Mouse (Mus musculus): ENCODE measurements around the gene Zfp442. TPM values are rescaled to one million over a fixed set of nuclear protein-coding genes. Genes with fewer than 3 reads are reported as not detected.
A peak's percentile ranks its signal among the peaks of the same experiment; 100 is the strongest.
"Not testable (repeated sequence)": the region's sequence is repeated elsewhere in the genome, so short reads cannot be mapped to it uniquely, and the experiment has no call there.

The Zfp442 gene
- 1.2 and 1.4 TPM in 2 replicates for polyA plus RNA-seq (2012; rRNA removed)

DNA sequence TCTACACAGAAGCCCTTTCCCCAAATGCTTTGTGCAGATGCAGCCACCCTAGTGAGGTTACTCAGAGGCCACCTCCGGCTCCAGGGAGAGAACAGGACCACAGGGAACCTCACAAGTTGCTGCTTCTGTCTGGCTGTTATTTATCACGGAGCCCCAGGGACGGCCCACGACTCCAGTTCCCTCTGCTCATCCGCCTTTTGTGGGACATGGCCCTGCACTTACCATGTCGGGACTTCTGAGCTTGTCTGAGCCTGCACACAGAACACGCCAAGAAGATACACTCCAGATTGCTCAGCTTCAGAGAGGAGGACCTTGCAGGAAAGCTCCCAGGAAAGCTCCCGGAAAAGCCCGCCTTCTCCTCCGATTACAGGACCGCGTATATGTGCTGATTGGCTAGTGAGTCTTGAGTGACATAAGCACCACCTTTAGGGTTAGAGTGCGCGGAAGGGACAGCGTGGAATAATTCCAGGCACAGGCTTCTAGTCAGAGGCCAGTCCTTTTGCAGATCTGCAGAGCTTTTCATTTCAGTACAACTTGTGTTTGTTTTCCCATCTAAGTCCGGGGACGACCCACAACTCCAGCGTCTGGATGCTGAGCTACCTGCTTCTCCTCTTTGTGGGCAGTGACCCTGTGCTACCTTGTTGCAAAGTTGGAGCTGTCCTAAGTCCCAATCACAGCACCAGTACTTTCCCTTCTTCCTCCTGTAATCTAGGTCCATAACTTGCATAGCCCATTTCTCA lies at the start of gene Zfp442:
Zfp442 (minus strand) TSS at position 307 of the 740 bp plus-strand sequence.
- peak within 1 kb of the TSS; percentile 46 for H3K4me3 ChIP-seq (ENCODE audit: insufficient read depth, low read length)

DNA sequence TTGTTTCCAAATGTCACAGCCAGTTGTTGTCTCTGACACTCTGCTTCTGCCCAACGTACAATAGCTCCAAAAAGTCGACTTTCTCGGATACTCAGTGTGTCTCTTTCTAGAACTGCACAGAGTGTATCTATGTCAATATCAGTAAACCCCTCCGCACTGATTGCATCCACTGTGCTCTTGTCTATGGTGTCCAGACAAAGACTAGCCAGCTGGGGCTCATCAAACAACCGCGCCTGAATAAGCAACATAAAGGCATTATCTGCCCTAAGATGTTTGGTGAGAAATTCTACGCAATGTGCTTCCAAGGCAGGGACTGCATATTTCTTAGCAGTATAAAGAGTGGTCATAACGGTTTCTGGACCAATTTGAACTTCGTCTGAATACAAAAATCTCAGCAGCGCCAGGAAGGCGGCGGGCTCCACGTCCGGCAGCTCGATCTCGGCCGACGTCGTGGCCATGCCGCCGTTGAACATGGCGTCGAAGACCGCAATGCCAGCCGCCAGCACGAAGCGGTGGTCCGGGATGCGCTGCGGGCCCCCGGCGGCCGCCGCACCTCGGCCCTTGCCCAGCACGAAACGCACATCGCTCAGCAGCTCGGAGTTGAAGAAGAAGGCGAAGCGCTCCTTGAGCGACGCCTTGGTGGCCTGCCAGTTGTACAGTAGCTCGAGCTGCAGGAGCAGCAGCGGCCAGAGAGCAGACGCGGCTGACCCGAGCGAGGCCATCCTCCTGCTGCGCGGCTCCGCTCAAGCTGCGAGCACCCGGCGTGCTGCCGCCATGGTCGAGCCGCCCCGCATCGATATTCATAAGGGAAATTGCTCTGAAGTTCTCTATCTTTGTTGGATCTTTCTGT lies 49.1 kb upstream of the Zfp442 start:
- H3K4me3 ChIP-seq (ENCODE audit: insufficient read depth, low read length); H3K27ac ChIP-seq (ENCODE audit: insufficient read depth, low read length); H3K4me1 ChIP-seq (ENCODE audit: control insufficient read depth, insufficient read depth, low read length): not testable (repeated sequence)

More for the DNA sequence above, at the start of gene Zfp442:
- not testable (repeated sequence) for H3K27ac ChIP-seq (ENCODE audit: insufficient read depth, low read length); H3K4me1 ChIP-seq (ENCODE audit: control insufficient read depth, insufficient read depth, low read length)

DNA sequence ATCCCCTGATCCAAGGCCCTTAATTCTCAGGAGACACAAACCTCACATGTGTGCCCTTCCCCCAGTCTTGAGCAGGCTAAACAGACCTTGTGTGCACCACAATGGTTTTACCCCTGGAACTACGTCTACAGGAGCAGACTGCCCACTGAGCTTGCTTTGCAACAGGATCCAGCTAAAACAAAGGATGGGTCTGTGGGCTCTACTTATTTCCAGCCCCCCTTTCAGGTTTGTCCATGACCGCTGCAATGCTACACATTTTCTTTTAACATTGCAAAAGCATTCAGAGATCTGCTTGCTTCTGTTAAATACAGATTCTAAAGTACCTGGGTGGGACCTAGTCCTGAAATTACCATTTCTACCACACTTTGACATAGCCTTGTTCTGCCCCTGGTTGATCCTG lies 41.7 kb upstream of the Zfp442 start:
- Histone ChIP-seq H3K4me3 (ENCODE audit: insufficient read depth, low read length) (no peak overlapping the region), H3K27ac (ENCODE audit: insufficient read depth, low read length) (no peak overlapping the region), H3K4me1 (ENCODE audit: control insufficient read depth, insufficient read depth, low read length) (no peaks in the 10 kb centered on the region)
- no peak for TF ChIP-seq POLR2A (IDR thresholded peaks at IDR 0.05; ENCODE audit: extremely low read depth, insufficient read depth, low read length)
- no peak for TF ChIP-seq CTCF (IDR thresholded peaks at IDR 0.05; ENCODE audit: extremely low read depth, insufficient read depth, low read length)

DNA sequence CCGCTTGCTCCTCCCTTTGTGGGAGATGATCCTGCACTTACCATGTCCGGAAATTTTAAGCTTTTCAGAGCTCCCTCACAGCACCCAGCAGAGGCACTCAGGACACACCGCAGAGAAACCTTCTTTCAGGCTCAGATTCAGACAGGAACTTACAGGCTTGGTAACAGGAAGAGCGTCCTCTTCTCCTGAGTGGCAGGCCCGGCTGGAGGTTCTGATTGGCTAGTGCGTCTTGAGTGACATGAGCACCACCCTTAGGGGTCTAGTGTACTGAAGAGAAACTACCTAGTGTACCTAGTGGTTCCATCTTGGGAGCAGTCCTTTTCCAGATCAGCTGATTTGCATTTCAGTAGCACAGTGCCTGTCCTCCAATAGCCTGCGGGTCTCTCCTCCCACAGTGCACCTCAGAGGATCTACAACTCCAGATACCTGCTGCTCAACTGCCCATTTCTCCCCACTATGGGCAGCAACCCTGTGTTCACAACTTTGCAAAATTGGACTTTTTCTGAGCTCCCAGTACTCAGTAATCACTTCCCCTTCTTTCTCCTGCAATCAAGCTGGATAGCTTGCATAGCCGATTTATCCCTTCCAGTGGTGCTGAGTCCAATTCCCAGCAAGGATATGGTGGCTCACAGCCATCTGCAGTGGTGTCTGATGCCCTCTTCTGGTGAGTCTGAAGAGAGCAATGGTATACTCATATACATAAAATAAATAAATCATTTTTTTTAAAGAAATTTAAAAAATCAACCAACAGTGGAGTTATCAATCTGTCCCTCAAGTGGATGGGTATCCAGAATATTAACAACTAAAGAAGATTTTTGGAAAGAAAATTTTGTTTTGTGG lies 33.9 kb upstream of the Zfp442 start, which contains the start of gene Zfp345:
Zfp345 (minus strand) TSS at position 153 of the 840 bp plus-strand sequence.
- H3K4me1 ChIP-seq (ENCODE audit: control insufficient read depth, insufficient read depth, low read length); H3K4me3 ChIP-seq (ENCODE audit: insufficient read depth, low read length); H3K27ac ChIP-seq (ENCODE audit: insufficient read depth, low read length): not testable (repeated sequence)

DNA sequence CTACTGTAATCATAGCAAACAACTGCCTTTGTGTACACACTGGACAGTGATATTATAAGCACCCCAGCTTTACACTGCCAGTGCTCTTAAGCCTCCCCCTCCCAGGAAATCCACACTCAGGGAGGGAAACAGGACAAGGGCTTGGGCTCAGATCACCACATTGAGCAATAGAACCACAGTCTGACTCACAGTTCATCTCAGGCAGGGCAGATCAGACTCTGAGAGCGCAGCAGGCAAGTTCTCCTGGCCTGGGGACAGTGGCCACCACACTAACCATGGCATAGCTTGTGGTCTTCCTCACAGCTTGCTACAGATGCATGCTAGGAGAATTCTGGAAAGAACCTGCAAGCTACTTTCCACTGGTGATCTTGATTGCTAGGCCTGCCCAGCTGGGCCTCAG lies 12.2 kb downstream of the Zfp442 start:
- H3K4me1 ChIP-seq (ENCODE audit: control insufficient read depth, insufficient read depth, low read length); H3K4me3 ChIP-seq (ENCODE audit: insufficient read depth, low read length); H3K27ac ChIP-seq (ENCODE audit: insufficient read depth, low read length): not testable (repeated sequence)

DNA sequence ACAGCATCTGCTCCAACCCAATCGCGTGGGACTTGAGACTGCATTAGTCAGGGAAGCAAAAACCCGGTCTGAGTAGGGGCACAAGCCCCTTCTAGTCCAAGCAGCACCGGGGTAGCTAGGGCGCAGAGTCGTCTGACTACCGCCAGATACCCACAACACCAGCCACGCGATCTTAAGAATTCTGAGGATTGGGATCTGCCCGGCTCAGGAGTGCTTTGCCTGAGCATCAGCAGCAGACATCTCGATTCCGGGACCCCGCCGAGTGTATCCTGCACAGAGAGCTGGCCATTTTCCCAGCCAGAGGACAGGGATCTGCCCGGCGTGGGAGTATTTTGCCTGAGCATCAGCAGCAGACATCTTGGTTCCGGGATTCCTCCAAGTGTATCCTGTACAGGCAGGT lies 39.1 kb downstream of the Zfp442 start:
- not testable (repeated sequence) for H3K4me3 ChIP-seq (ENCODE audit: insufficient read depth, low read length); H3K4me1 ChIP-seq (ENCODE audit: control insufficient read depth, insufficient read depth, low read length); H3K27ac ChIP-seq (ENCODE audit: insufficient read depth, low read length)

DNA sequence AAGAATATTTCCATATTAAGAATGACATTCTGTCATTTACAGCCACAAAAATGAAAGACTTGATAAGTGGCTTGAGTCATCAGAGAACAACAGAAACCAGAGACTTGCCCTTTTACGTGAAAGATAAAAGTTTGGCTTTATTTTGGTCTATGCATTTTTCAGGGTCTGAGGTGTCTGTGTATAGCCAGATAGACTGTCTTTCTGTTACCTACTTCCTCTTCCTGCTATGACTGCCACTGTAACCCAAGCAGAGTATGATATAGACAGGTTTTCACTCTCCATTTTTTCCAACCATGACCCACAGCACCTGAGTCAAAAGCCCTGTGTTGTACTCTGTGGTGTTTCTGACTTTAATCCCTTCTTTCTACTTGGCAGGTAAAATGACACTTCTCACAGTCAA lies 61.1 kb downstream of the Zfp442 start:
- Histone ChIP-seq H3K4me3 (ENCODE audit: insufficient read depth, low read length) (no peak overlapping the region), H3K27ac (ENCODE audit: insufficient read depth, low read length) (no peak overlapping the region), H3K4me1 (ENCODE audit: control insufficient read depth, insufficient read depth, low read length) (no peaks in the 10 kb centered on the region)
- no peak for TF ChIP-seq CTCF (IDR thresholded peaks at IDR 0.05; ENCODE audit: extremely low read depth, insufficient read depth, low read length)
- TF ChIP-seq POLR2A (IDR thresholded peaks at IDR 0.05; ENCODE audit: extremely low read depth, insufficient read depth, low read length): no peak

DNA sequence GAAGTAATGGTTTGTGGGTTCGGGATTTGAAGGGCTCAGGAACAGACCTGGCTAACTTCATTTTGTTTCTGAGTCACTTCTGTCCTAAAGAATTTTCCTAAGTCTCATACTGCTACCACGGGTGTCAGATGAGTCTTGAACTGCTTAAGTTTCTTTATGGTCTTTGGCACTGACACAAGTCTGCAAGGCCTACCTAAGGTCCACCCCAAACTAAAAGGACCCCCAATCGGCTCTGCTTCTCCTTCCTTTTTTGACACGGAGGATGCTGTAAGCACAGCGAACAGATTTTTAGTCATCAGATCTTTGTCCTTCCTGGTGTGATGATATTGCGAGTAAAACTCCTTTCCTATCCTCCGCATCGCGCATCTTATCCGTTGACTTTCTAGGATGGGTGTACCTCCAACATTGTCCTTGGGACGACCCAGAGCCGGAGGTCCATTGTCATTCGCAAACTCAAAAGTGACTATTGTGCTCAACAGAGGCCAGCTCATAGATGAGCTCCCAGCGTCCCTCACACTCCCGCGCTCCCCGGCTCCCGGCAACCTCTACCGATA lies 65.7 kb downstream of the Zfp442 start:
- not testable (repeated sequence) for H3K27ac ChIP-seq (ENCODE audit: insufficient read depth, low read length); H3K4me3 ChIP-seq (ENCODE audit: insufficient read depth, low read length); H3K4me1 ChIP-seq (ENCODE audit: control insufficient read depth, insufficient read depth, low read length)

DNA sequence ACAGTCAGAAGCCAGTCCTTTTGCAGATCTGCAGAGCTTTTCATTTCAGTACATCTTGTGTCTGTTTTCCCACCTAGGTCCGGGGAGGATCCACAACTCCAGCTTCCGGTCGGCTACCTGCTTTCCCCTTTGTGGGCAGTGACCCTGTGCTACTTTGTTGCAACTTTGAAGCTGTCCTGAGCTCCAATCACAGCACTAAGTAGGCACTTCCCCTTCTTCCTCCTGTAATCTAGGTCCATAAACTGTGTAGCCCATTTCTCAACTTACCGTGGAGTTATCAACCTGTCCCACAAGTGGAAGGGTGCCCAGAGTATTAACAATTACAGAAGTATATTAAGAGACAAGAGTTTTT lies 88.4 kb downstream of the Zfp442 start:
- no peak for TF ChIP-seq CTCF (IDR thresholded peaks at IDR 0.05; ENCODE audit: extremely low read depth, insufficient read depth, low read length)
- TF ChIP-seq POLR2A (IDR thresholded peaks at IDR 0.05; ENCODE audit: extremely low read depth, insufficient read depth, low read length): no peak
- H3K4me3 ChIP-seq (ENCODE audit: insufficient read depth, low read length): peak overlapping the region; percentile 63
- no peaks in the 10 kb centered on the region for H3K4me1 ChIP-seq (ENCODE audit: control insufficient read depth, insufficient read depth, low read length)
- no peak overlapping the region for H3K27ac ChIP-seq (ENCODE audit: insufficient read depth, low read length)

Data from cortical plate, adult 2 months (tissue).